Mouse (Mus musculus): Measurements from ENCODE around the gene Ube2k.

- TF ChIP-seq CTCF (IDR thresholded peaks at IDR 0.05; ENCODE audit: control insufficient read depth, insufficient read depth, insufficient replicate concordance, low read depth, low read length) (no peak), POLR2A (IDR thresholded peaks at IDR 0.05; ENCODE audit: control insufficient read depth, low read depth, low read length) (no peak)
These were observed 48.3 kb upstream of the Ube2k start for GRCm38 (mm10) chr5:65488725-65489124.
